Mouse (Mus musculus) CH12F3 (cell line): ENCODE results near the gene Gyg.

ENCODE experiments used
- in situ Hi-C: fragments of 300-500 bp; cut with MboI; formaldehyde crosslinking; loops from 2 replicates; pipeline ENCODE4 v1.14.3; 2020; ENCODE audit warnings: low sequenced_read_pairs

Gene Gyg

DNA sequence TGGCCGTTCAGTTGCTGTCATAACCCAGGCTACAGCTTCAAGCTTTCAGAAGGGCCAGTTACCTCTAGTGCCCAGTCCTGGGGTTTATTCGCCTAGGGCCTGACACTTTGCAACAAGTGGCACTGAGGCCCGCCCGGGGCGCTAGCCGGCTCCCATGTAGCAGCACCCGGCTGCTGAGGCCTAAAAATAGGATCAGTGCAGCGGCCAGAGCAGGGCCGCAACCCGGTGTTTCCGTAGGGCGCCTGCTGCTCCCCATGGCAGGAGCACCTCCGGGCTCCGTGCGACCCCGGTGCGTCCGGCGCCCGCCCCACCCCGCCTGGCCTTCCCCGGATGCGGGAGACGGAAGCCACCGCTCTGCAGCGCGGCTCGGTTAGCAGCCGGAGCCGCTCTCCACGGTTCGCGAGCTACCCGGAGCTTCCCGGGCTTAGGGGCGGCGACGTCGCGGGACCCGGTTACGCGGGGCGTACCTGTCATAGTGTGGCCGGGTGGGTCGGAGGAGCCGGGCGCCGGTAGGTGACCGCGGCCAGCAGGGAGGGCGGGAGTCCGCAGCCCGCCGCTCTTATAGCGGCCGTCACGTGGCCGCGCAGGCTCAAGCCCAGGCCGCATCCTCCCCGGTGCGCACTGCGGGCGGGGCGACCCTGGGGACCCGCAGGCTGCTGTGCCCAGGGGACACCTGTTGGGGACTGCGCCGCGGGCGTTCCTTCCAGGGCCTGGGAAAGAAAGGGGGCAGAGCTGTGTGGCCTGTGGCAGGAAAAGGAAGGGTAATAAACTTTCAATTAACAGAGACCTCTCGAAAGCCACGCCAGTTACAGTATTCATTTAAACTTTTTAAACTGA is at the start of gene Gyg:
Gene Gyg, minus strand, starts transcription at position 787 of the 837 bp plus-strand sequence.
- in situ Hi-C loops = no loop called here

DNA sequence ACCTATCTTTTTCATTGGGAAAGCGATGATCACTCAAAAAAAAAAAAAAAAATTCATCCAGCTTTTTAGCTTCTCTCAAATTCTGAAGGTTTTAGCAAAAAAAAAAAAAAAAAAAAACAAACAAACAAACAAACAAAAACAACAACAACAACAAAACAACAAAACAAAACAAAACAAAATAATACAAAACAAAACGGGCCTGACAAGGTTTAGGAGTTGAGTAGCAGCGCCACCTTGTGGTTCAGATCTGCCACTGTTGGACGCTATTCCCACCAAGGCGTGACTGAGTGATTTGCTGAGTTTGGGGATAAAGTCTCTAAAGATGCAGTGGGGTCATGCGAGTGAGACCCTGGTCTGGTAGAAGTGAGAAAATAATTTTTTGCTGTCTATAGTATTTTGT is 43.8 kb upstream of the Gyg start:
- in situ Hi-C loops = loop anchor here (10.0 kb wide), 1 partner anchor 294 kb away; no protein-coding TSS in a partner anchor

DNA sequence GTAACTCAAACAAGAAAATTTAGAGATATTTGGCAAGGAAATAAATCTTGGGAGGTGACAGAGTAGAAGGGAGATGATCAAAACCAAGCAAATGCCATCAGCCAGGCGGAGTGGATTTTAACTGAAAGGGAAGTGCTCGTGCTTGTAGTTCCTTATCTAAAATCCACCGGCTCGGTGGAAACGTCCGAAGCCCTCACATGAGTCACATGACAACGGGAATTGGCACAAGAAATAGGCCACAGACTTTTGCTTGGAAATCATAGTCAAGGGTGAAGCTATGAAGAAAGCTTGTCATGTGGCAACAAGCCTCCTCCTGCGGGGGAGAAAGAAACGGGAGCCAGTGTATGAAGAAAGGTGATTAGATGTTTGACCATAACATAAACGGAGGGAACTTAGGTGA is 42.8 kb upstream of the Gyg start:
- in situ Hi-C loops = loop anchor here (10.0 kb wide), 1 partner anchor 293 kb away; no protein-coding TSS in a partner anchor

DNA sequence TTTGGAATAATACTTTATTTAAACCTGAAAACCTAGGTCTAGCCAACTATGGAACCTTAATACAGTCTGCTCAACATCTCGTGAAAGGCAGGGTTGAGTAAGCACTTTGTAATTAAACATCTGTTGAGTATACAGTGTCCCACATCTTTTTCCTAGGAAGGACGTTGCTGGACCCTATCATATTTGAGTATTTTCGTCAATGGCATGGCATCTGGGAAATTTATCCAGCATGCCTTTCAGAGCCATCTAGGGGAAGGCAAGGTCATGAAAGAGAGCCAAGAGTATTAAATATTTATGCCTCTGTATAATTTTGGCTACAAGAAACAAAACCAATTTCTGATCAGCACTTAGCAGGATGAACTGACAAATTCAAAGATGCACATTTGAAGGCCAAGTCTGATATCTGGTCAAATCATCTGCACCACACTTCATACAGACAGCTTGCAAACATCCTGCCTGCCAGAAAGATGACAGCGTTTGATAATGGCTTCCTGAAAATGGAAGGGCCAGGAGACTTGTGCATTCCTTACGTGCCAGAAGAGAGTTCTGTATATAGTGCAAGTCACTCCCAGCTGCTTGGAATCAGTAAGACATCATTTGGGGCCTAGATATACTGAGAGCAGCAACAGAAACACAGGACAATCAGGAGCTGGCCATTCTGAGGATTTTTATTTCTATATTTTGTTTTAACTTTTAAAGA is 34.0 kb upstream of the Gyg start:
- in situ Hi-C loops = no loop called here

DNA sequence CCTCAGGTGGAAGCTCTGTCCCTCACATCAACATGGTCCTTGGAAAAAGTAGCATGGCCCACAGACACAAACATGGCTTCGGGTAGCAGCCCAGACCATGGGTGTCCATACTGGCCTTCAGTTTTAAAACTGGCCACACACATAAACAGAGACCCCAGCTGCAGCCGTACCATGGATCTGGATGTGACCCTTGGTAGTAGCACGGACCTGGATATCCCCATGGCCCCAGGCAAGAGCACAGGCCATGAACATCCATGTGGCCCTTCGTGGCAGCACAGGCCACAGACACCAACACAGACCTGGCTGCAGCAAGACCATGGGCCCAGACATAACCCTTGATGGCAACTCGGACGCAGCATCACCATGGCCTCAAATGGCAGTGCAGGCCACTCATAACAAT is 17.3 kb upstream of the Gyg start:
- in situ Hi-C loops = no loop called here

DNA sequence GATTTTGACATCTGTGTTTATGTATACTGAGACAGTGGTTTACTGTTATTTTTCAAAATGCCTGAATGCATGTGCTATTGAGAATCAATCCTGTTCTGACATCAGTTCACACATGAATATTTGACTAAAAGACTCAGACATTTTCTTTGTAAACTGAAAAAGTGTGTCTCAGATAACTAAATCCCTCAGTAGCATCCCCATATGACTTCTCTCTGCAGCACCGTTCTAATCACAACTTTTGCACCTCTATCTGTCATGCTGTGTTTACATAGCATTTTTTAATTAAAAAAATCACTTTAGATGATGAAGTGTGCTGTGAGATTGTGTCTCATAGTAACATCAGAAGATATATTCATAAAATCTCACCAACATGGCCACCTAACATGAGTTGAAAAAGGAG is 12.4 kb upstream of the Gyg start:
- in situ Hi-C loops = no loop called here

DNA sequence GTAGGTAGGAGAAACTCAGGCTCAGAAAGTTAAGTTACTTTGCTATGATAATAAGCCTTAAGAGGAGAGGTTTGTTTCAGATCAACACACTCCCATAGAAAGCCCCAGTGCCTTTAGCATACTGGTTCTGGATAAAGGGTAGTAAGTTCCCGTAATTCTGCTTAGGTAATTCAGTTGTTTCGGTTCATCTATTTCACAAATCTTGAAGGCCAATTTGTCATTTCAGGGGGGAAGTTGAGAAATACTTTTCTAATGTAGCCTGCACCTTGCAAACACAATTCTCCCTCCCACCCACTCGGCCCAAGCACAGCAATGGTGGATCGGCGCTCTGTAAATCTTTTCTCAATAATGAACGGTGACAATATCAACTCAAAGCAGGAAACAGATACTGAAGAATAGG is 359 bp upstream of the Gyg start:
- in situ Hi-C loops = no loop called here

DNA sequence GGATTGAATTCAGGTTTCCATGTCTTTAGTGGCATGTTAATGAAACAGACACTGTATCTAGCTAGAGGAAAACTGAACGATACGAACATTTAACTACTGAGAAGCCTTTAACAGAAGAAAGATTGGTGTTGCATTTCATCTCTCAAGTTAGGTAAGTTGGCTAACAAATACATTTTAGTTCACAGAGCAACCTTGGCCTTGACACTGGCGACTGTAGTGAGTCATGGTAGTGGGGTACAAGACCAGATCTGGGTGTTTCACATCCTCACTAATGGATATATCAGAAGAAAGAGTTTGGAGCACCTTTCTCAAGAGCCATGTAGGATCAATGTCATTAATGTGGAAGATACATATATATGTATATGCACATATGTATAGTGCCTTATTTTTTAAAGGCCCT is 3.5 kb downstream of the Gyg start:
- in situ Hi-C loops = no loop called here

DNA sequence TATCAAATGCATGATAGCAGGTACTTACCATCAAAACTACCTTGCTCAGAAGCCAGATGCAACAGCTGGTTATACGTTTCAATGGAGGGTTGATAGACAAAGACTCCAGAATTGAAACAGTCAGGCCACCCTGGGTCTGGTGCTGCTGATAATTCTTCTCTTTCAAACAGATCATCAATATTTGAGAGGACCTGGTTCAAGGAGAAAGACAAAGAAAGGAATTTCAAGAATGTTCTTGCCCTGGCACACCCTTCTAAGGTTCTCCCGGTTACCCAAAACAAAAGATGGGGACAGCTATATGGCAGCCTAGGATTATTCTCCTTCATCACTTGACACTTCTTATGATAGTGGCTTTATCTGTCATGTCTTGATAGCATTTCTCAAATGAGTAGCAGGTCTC is 4.6 kb downstream of the Gyg start:
- in situ Hi-C loops = no loop called here

DNA sequence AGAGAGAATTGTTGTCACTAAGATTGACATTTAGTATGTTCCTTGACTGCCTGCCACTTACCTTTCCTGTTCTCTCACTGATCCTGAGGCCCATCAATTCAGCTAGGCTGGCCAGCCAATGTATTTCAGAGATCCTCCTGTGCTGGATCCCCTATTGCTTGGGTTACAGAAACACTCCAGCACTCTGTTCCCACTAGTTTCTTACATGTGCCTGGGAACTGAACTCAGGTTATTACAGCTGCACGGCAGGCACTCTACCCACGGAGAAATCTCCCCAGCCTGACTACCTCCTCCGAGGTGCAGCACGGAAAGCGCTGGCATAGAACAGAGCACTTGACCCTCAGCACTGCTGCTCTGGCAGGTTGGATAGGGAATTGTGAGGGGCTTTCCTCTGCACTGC is 7.5 kb downstream of the Gyg start:
- in situ Hi-C loops = no loop called here

DNA sequence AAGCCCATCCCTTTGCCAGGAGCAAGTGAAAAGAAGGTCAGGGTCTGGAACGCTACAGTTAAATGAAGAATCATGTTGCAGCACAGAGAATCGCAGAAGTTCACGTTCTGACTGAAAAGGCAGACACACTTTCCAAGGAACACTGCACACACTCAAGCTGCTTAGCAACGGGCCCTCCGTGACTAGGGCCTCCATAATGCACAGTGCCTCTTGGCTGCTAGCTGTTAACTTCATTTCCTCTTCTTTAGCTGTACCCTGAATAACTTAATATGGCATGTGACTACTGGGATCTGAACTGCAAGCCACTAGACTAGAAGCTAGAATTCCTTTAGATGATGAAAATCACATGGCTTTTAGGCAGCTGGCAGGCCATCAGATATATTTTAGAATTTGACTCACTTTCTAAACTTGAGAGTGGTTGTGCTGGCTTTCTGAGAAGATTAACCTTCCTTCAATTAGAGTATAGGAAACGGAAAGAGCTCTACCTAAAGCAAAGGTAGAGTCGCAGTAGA is 8.2 kb downstream of the Gyg start:
- in situ Hi-C loops = no loop called here

DNA sequence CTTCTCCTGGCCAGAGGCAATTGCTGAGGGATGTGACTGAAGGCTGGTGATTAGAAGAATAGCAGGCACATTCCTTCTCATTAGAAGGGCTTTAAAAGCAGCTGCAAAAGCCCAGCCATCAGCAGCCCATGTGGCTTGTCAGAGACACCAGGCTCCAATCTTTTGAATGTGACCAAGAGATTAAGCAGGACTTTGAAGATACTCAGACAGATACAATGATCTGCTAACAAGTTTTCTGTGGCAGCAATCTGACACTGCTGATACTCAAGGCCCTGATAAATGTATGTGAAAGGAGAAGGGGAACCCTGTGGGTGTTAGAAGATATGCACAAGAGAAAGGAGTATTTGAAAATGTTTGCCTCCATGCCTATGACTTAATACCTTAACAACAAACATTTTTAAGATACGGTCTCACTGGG is 9.4 kb downstream of the Gyg start:
- in situ Hi-C loops = no loop called here

DNA sequence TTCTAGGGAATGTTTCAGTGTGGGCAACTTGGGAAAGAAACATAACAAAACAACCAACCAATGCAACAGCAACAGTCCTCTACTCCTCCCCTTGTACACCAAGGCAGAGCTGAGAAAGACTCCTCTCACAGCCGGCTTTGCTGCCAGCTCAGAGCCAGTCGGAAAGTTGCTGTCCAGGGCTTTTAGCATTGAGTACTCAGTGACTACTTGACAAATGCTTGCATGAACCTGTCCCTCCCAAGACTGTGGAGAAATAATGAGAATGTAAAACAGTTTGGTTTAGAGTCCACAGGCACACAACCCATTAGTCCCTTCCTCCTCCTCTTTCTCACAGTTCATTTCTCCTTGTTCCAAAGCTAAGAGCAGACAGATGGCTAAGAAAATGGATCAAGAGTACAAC is 10.7 kb downstream of the Gyg start:
- in situ Hi-C loops = no loop called here

DNA sequence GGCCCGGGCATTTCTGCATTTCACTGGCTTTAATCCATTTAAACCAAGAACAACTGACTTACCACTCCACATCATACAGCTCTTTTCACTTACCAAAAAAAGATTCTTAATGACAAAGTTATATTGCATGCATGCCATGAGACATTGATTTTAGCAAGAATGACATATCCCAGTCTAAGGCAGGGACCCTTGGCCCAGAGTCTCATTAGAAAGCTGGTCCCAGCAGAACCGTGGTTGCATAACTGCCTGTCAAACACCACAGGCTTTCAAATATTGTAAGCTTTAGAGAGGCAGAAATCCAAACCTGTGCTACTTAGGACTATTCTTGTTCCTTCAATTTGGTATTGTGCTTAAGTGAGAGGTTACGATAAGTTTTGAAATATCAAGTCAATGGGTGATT is 11.4 kb downstream of the Gyg start:
- in situ Hi-C loops = no loop called here

DNA sequence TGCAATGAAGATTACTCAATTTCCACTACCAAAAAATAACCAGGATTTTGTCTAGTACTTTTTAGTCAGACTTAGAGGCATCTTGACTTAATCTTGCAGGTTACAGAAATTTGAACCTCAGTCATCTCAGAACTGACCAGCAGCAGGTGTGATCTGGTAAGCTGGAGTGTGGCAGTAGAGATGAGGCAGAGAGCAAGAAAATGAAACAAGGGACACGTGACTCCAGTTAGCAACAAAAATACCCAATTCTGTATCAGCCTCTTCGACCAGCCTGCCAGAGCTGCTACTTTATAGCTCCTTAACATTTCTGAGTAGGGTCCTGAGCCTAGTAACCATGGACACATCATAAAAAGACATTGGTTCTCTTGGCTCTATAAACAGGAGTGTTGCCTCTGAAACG is 12.5 kb downstream of the Gyg start:
- in situ Hi-C loops = no loop called here

DNA sequence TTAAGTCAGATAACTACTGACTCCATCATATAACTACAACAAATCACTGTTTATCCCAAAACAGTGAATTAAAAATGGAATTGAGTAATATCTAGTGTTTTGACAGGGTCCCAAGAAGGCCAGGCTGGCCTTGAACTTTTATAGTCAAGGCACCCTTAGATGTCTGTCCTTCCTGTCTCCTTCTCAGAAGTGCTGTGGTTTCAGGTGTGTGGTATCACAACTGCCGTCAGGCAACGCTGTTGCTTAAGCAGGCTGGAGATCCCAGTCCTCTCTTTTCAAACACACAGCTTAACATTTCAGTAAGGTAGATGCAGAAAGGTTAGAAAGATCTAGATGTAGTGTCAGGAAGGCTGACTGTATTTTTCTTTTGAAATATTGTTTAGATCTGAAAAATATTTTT is 13.0 kb downstream of the Gyg start:
- in situ Hi-C loops = no loop called here

DNA sequence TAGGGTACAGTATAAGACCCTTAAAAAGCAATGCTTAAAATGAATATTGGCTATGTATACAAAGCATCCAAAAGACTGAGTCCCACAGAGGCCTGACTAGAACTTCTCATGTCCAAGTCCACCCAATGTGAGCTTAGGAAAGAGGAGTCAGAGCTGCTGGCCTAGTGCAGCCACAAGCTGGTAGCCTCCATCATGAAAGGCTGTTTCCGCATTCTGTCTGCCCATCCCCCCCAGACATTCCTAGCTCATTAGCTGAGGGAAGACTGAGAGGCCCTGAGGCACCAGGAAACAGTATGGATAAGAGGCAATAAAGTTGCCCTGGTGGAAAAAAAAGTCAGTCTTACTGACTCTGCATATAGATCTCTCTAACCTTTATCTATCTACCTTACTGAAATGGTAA is 13.4 kb downstream of the Gyg start:
- in situ Hi-C loops = no loop called here

DNA sequence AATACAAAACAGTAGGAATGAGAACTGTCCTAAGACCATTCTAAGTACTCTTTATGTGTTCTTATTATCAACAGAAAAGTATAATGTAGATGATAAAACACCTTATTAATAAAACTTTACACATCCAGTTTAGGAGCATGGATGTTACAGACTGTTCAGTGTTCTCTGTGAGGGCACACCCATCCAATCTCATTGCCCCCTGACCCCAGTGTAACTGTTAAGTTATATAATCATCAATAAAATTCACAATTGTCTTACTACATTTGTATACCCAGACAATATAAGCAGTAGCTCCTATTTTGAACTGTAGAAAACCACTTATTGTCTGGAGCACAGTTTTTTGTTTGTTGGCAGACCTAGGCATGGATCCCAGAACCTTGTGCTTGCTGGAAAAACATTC is 13.9 kb downstream of the Gyg start:
- in situ Hi-C loops = no loop called here

DNA sequence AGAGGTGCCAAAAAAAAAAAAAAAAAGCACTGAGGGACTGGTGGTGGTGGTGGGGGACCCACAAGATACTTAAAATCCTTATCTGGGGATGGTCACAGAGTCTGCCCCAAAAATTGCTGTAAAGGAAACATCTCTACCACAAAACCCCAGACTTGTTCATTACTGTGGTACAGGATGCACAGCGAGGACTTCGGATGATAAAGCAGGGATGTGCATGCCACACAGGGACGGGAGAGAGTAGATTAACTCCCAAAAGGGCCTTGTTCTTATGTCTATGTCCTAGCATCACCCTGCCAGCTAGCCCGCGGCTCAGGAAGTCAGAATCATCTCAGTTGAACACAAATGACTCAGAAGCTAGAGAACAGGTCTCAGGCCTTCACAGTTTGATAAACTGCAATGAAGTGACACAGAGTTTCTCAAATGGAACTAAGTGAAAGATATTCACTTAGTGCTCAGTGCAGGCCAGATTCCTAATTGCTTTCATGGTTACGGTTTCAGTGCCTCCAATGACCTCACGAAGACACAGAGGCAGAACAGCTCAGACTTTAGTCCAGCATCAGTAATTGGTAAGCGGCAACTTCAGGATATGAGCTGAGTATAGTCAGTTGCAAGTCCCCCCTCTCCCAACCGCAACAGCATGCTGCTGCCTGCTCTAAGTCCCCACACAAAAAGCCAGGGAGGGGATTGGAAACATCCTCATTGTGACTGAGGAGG is 18.1 kb downstream of the Gyg start:
- in situ Hi-C loops = no loop called here

DNA sequence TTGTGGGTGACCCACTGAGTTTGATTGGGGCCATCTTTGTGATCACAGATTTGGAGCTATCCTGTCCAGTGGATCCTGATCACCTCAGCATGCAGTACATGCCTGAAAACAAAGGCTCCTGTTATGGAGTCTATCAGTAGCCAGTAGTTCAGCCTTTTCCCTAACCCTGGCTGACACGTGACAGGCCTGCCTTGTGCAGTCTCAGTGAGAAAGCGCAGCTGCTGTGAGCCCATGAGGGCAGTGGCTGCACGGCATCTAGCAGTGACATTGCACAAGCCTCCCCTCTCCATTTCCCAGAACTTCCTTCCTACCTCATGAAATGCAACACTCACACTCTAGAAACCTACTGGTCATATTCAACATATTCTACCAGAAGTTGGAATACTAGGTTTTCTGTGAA is 20.6 kb downstream of the Gyg start:
- in situ Hi-C loops = no loop called here

DNA sequence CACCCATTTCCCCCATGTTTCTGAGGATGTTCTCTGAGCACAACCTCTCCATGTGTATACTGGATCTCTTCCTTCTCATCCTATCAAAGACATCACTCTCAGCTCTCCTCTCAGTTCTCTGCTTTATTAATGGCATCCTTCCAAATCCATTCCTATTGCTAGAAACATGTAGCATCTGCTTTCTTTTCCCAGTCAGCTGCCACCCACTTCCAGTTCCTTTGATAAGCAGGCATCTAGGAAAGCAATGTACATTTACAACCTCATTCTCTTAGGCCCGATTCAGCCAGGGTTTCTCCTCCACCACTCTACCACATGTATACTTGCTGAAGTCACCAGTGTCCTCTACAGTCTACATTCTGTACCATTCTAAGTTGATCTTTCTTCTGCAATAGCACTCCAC is 21.4 kb downstream of the Gyg start:
- in situ Hi-C loops = no loop called here

DNA sequence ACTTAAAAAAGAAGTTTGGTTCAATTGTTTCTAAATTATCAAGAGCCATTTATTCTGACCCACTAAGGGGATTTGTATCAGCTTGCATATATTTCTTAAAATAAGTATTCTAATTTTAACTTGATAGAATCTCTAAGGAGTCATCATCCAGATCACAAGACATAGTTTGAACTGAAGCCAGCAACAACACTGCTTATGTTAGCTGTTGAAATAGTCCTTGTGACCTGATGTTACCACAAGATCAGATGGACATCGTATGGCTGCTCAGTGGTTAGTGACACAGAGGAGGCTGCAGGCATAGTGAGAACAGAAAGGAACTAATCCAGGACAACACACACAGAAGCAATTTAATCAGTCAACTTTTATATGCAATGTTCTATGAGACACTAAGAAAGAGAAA is 22.4 kb downstream of the Gyg start:
- in situ Hi-C loops = no loop called here
